In genomic region chr10:86728176-86728575, GRCm38 (mm10) we compare ENCODE assay signal across 10 mouse cellular contexts. TPM values are rescaled to one million over a fixed set of nuclear protein-coding genes. Genes with fewer than 3 reads are reported as not detected.
DNase-seq lines count a peak whose midpoint lies in the region; ATAC-seq and TF ChIP-seq lines count a peak whose summit lies in the region.
"Had no signal": no experiment of that assay in that cellular context is flagged by ENCODE, and none has a peak within 500 bp of the region (broad histone marks: within the 10 kb centered on the region; RNA-seq: fewer than 3 reads in every experiment).

No protein-coding gene starts in this region.

- H3K4me2 ChIP-seq in lung, postnatal 0 days (replicated peaks; ENCODE audit: low read depth, low read length) = peak overlapping the region; percentile 61
- peak overlapping the region; percentile 55; the same call in 1 of the 2 replicates for H3K4me2 ChIP-seq in neural tube, embryonic 13.5 days

- no peaks in the 10 kb centered on the region for H3K36me3 ChIP-seq in lung, postnatal 0 days (ENCODE audit: insufficient read depth, low read length)
- no peaks in the 10 kb centered on the region for H3K36me3 ChIP-seq in heart, embryonic 10.5 days
- no peaks in the 10 kb centered on the region for H3K36me3 ChIP-seq in limb, embryonic 10.5 days
- no peaks in the 10 kb centered on the region for H3K36me3 ChIP-seq in neural tube, embryonic 13.5 days
- H3K36me3 ChIP-seq: stomach, embryonic 15.5 days had no signal

- TF ChIP-seq EP300 in lung, postnatal 0 days (IDR thresholded peaks at IDR 0.05) = no peak

- H3K4me3 ChIP-seq in lung, postnatal 0 days (ENCODE audit: low read depth, low read length) = no peak overlapping the region
- 0 out of 2 replicates have a peak overlapping the region, but pooled peaks have one; percentile 52 for H3K4me3 ChIP-seq in heart, embryonic 10.5 days
- no peak overlapping the region for H3K4me3 ChIP-seq in limb, embryonic 10.5 days
- no peak overlapping the region for H3K4me3 ChIP-seq in neural tube, embryonic 13.5 days
- no peak overlapping the region for H3K4me3 ChIP-seq in left cerebral cortex, adult 2 months

- 67% methylated on average over 3 of the region's 3 CpGs for WGBS in lung, postnatal 0 days
- 80% methylated on average over 3 of the region's 3 CpGs for WGBS in heart, embryonic 10.5 days
- WGBS in limb, embryonic 10.5 days = 89% methylated on average over 3 of the region's 3 CpGs
- WGBS in neural tube, embryonic 13.5 days = 90% methylated on average over 3 of the region's 3 CpGs

- H3K9ac ChIP-seq in lung, postnatal 0 days (replicated peaks; ENCODE audit: low read depth) = no peak overlapping the region
- H3K9ac ChIP-seq in neural tube, embryonic 13.5 days = peak overlapping the region; percentile 59; the same call in 1 of the 2 replicates
- H3K9ac ChIP-seq: stomach, embryonic 15.5 days had no signal

- no peak for ATAC-seq in lung, postnatal 0 days
- ATAC-seq in neural tube, embryonic 13.5 days (ENCODE audit: low read depth) = 0 out of 2 replicates have a peak, but pooled peaks have one; percentile 15

- no peaks in the 10 kb centered on the region for H3K9me3 ChIP-seq in lung, postnatal 0 days (ENCODE audit: low read length)
- no peaks in the 10 kb centered on the region for H3K9me3 ChIP-seq in heart, embryonic 10.5 days
- H3K9me3 ChIP-seq in limb, embryonic 10.5 days (replicated peaks) = no peaks in the 10 kb centered on the region
- H3K9me3 ChIP-seq in neural tube, embryonic 13.5 days = no peaks in the 10 kb centered on the region
- H3K9me3 ChIP-seq: stomach, embryonic 15.5 days had no signal

- no peak for TF ChIP-seq CTCF in lung, postnatal 0 days (IDR thresholded peaks at IDR 0.05)
- TF ChIP-seq CTCF in left cerebral cortex, adult 2 months (IDR thresholded peaks at IDR 0.05) = no peak

- H3K4me1 ChIP-seq in lung, postnatal 0 days (ENCODE audit: insufficient read depth, low read depth, low read length) = peaks cover 8% of the 10 kb centered on the region; the same call in 1 of the 2 replicates
- H3K4me1 ChIP-seq in heart, embryonic 10.5 days = peaks cover 13% of the 10 kb centered on the region
- peaks cover 17% of the 10 kb centered on the region for H3K4me1 ChIP-seq in limb, embryonic 10.5 days
- peaks cover 14% of the 10 kb centered on the region for H3K4me1 ChIP-seq in neural tube, embryonic 13.5 days (replicated peaks)

- intact Hi-C loops in left cerebral cortex, adult 2 months (cut with DNase I) = no loop called here

- no peak for DNase-seq in lung, postnatal 0 days (ENCODE audit: low spot score)
- no peak for DNase-seq in lung, adult 18-20 months
- DNase-seq in heart, embryonic 10.5 days (ENCODE audit: low spot score) = no peak
- no peak for DNase-seq in limb, embryonic 10.5 days (ENCODE audit: low spot score)
- no peak for DNase-seq in left cerebral cortex, adult 2 months (ENCODE audit: extremely low spot score in 1 of 2, low spot score in 2 of 2)
- no peak for DNase-seq in embryo, embryonic 10.5 days (ENCODE audit: low spot score)

- H3K27me3 ChIP-seq in lung, postnatal 0 days (replicated peaks; ENCODE audit: insufficient read depth, low read length) = no peaks in the 10 kb centered on the region
- H3K27me3 ChIP-seq in heart, embryonic 10.5 days (ENCODE audit: insufficient read depth, poor library complexity, severe bottlenecking) = peaks cover 2% of the 10 kb centered on the region; the same call in 1 of the 2 replicates
- H3K27me3 ChIP-seq in limb, embryonic 10.5 days (ENCODE audit: low read depth, poor library complexity, severe bottlenecking) = no peaks in the 10 kb centered on the region
- H3K27me3 ChIP-seq in neural tube, embryonic 13.5 days = peaks cover 6% of the 10 kb centered on the region; the same call in 1 of the 2 replicates
- H3K27me3 ChIP-seq: stomach, embryonic 15.5 days had no signal

- H3K27ac ChIP-seq in lung, postnatal 0 days (ENCODE audit: low read length) = peak overlapping the region; percentile 57; the same call in 1 of the 2 replicates
- H3K27ac ChIP-seq in heart, embryonic 10.5 days = peak overlapping the region; percentile 77; the same call in 1 of the 2 replicates
- H3K27ac ChIP-seq in limb, embryonic 10.5 days = peak overlapping the region; percentile 76
- peak overlapping the region; percentile 34; the same call in 1 of the 2 replicates for H3K27ac ChIP-seq in neural tube, embryonic 13.5 days (replicated peaks)
- no peak overlapping the region for H3K27ac ChIP-seq in left cerebral cortex, adult 2 months

RNA-seq across cellular contexts. Expression of gene Ttc41, which starts 22.6 kb away (rescaled TPM):
- polyA plus RNA-seq in lung, postnatal 0 days (2015; fragmentation: Nextera tagmentation; extraction: Ambion mirVana) = 0.67 and 1.0 TPM in 2 replicates
- 2.2 and 2.7 TPM in 2 replicates for polyA plus RNA-seq in heart, embryonic 10.5 days (2016; fragmentation: Nextera tagmentation; extraction: Ambion mirVana)
- polyA plus RNA-seq in limb, embryonic 10.5 days (2016; fragmentation: Nextera tagmentation; extraction: Ambion mirVana) = 1.9 and 2.7 TPM in 2 replicates
- polyA plus RNA-seq in neural tube, embryonic 13.5 days (2015; fragmentation: Nextera tagmentation; extraction: Ambion mirVana) = 2.4 and 2.8 TPM in 2 replicates
- 1 to 10 TPM; 1.4 to 1.5 TPM for total RNA-seq in left cerebral cortex, adult 2 months (2021)

RNA-seq across cellular contexts. Expression of gene Hsp90b1, which starts 22.9 kb away (rescaled TPM):
- polyA plus RNA-seq in lung, postnatal 0 days (2015; fragmentation: Nextera tagmentation; extraction: Ambion mirVana) = 283 and 342 TPM in 2 replicates
- polyA plus RNA-seq in heart, embryonic 10.5 days (2016; fragmentation: Nextera tagmentation; extraction: Ambion mirVana) = 624 and 799 TPM in 2 replicates
- polyA plus RNA-seq in limb, embryonic 10.5 days (2016; fragmentation: Nextera tagmentation; extraction: Ambion mirVana) = 590 and 620 TPM in 2 replicates
- 363 and 418 TPM in 2 replicates for polyA plus RNA-seq in neural tube, embryonic 13.5 days (2015; fragmentation: Nextera tagmentation; extraction: Ambion mirVana)
- total RNA-seq in left cerebral cortex, adult 2 months (2021) = 100 to 1,000 TPM; 328 to 352 TPM

RNA-seq across cellular contexts. Expression of gene Gm49358, which starts 35.6 kb away (rescaled TPM):
- polyA plus RNA-seq in lung, postnatal 0 days (2015; fragmentation: Nextera tagmentation; extraction: Ambion mirVana) = not detected in 2 replicates
- polyA plus RNA-seq in heart, embryonic 10.5 days (2016; fragmentation: Nextera tagmentation; extraction: Ambion mirVana) = not detected in 2 replicates
- polyA plus RNA-seq in limb, embryonic 10.5 days (2016; fragmentation: Nextera tagmentation; extraction: Ambion mirVana) = not detected in 2 replicates
- polyA plus RNA-seq in neural tube, embryonic 13.5 days (2015; fragmentation: Nextera tagmentation; extraction: Ambion mirVana) = not detected in 2 replicates
- 10 to 100 TPM; 19.1 to 24.5 TPM for total RNA-seq in left cerebral cortex, adult 2 months (2021)
- total RNA-seq: common myeloid progenitor, adult 5-6 weeks; monocyte, adult 5-6 weeks had no signal
- polyA plus RNA-seq: stomach, embryonic 15.5 days had no signal

RNA-seq across cellular contexts. Expression of gene Nt5dc3, which starts 50.6 kb away (rescaled TPM):
- polyA plus RNA-seq in lung, postnatal 0 days (2015; fragmentation: Nextera tagmentation; extraction: Ambion mirVana) = 1.2 and 1.3 TPM in 2 replicates
- polyA plus RNA-seq in heart, embryonic 10.5 days (2016; fragmentation: Nextera tagmentation; extraction: Ambion mirVana) = 1.4 and 1.6 TPM in 2 replicates
- polyA plus RNA-seq in limb, embryonic 10.5 days (2016; fragmentation: Nextera tagmentation; extraction: Ambion mirVana) = 0.53 and 0.55 TPM in 2 replicates
- polyA plus RNA-seq in neural tube, embryonic 13.5 days (2015; fragmentation: Nextera tagmentation; extraction: Ambion mirVana) = 7.3 and 7.7 TPM in 2 replicates
- 10 to 100 TPM; 83.9 to 93.6 TPM for total RNA-seq in left cerebral cortex, adult 2 months (2021)
